Mouse (Mus musculus) forebrain, postnatal 0 days (tissue): Measurements from ENCODE around the gene 1110008L16Rik. TPM values are rescaled to one million over a fixed set of nuclear protein-coding genes. Genes with fewer than 3 reads are reported as not detected.

ENCODE experiments used
- ATAC-seq: fragments of 200-750 bp; cut with Nextera tagmentation; 2 replicates; pipeline ENCODE4 v1.8.0; 2017; ENCODE audit warnings: mild to moderate bottlenecking, moderate library complexity
- DNase-seq: peaks from one replicate; pipeline ENCODE4 v3.0.0-alpha.2; 2015
- H3K27ac ChIP-seq: fragments of 300-500 bp; sonication (generic); 2 replicates; pipeline ENCODE4 v1.5.1; 2014; ENCODE audit warnings: low read depth, mild to moderate bottlenecking, antibody characterized with exemption, low read length, moderate library complexity, mixed read lengths
- H3K27me3 ChIP-seq: fragments of 300-500 bp; sonication (generic); 2 replicates; pipeline ENCODE4 v1.6.1; 2014; ENCODE audit warnings: mild to moderate bottlenecking, low read length, mixed read lengths; ENCODE audit not compliant: insufficient read depth
- H3K36me3 ChIP-seq: fragments of 300-500 bp; sonication (generic); 2 replicates; pipeline ENCODE4 v1.6.1; 2014; ENCODE audit warnings: mild to moderate bottlenecking, moderate library complexity; ENCODE audit not compliant: insufficient read depth
- H3K4me1 ChIP-seq: fragments of 300-500 bp; sonication (generic); 2 replicates; pipeline ENCODE4 v1.6.1; 2014; ENCODE audit warnings: antibody characterized with exemption; ENCODE audit not compliant: insufficient read depth
- H3K4me2 ChIP-seq: fragments of 300-500 bp; sonication (generic); 2 replicates; pipeline ENCODE4 v1.6.1; 2014; ENCODE audit warnings: low read depth, mild to moderate bottlenecking, moderate library complexity
- H3K4me3 ChIP-seq: fragments of 300-500 bp; sonication (generic); 2 replicates; pipeline ENCODE4 v1.5.1; 2014; ENCODE audit warnings: low read depth, low read length, mixed read lengths
- H3K9ac ChIP-seq: fragments of 300-500 bp; sonication (generic); 2 replicates; pipeline ENCODE4 v1.6.1; 2014; ENCODE audit warnings: mild to moderate bottlenecking
- H3K9me3 ChIP-seq: fragments of 300-500 bp; sonication (generic); 2 replicates; pipeline ENCODE4 v1.6.1; 2016; ENCODE audit warnings: low read length
- CTCF ChIP-seq: sonication (generic); IDR thresholded peaks from 2 replicates; pipeline ENCODE4 v1.5.1; 2016; ENCODE audit warnings: antibody characterized with exemption, control low read depth, low read depth
- WGBS: fragments of 180-500 bp; shearing (Covaris S2); extraction: QIAGEN DNeasy Blood & Tissue Kit; methylation state at CpG from one replicate; pipeline ENCODE4 v1.1.7; 2014; 5-methylcytosine and 5-hydroxymethylcytosine counted together
- polyA plus RNA-seq: library from polyadenylated mRNA; unstranded; fragments of >200 nt; fragmentation: Nextera tagmentation; extraction: Ambion mirVana; gene quantifications from 2 replicates; pipeline ENCODE4 v1.2.1, GENCODE M21; 2015
- total RNA-seq: library from RNA; depleted of rRNA; stranded (reverse); fragments of >200 nt; gene quantifications from 2 replicates; pipeline ENCODE4 v1.2.3, GENCODE M21; 2014

Gene 1110008L16Rik
- total and polyA plus RNA-seq, 2 experiments from 2014 or later: 11.9 to 15.6 TPM

DNA sequence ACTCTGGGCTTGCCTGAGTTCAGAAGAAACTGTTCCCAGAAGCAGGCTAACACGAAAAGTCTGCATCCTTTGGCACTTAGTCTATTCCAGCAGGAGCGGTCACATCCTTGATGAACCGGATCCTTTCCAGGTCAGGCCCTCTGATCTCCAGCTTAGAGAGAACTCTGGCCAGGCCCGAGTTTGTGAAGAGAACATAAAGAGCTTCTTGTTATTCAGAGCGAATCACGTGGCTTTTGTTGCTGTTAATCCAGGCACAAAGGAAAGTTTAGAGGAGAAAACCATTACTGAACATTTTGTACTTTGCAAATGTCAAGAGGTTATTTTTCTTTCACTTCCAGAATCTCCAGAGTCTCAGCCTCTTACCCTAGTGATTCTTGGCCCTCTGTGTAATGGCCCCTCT is 86.6 kb downstream of the 1110008L16Rik start:
- no peak overlapping the region for H3K4me2 ChIP-seq
- no peaks in the 10 kb centered on the region for H3K27me3 ChIP-seq
- no peaks in the 10 kb centered on the region; the same call in 1 of the 2 replicates for H3K36me3 ChIP-seq
- H3K4me1 ChIP-seq: no peaks in the 10 kb centered on the region
- TF ChIP-seq CTCF: no peak
- ATAC-seq (no peak), DNase-seq (no peak)
- WGBS: 13% methylated on average over 6 of the region's 6 CpGs
- H3K4me3 ChIP-seq: no peak overlapping the region
- H3K9ac ChIP-seq: no peak overlapping the region
- H3K9me3 ChIP-seq: no peaks in the 10 kb centered on the region
- no peak overlapping the region for H3K27ac ChIP-seq

DNA sequence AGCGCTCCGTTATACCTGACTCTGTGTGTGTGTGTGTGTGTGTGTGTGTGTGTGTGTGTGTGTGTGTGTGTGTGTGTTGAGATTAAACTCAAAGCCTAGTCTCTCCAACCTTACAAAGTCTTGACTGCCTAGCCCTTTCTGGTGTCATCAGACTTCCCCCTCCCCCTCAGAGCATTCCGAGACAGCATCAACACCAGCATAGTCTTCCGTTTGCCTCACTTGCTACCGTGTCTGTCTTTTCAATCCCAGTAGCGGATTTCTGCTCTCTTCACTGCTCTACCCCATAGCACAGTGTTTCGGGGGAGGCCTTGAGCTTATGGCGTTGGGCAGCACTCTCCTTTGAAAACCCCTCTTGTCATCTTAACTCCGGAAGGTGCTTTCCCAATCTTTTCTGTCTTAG is 87.1 kb downstream of the 1110008L16Rik start:
- no peak overlapping the region for H3K9ac ChIP-seq
- no peak for ATAC-seq
- H3K27me3 ChIP-seq: no peaks in the 10 kb centered on the region
- TF ChIP-seq CTCF: no peak
- 59% methylated on average over 9 of the region's 9 CpGs for WGBS
- no peak for DNase-seq
- H3K4me3 ChIP-seq: no peak overlapping the region
- no peaks in the 10 kb centered on the region for H3K4me1 ChIP-seq
- H3K27ac ChIP-seq: no peak overlapping the region
- H3K36me3 ChIP-seq: no peaks in the 10 kb centered on the region; the same call in 1 of the 2 replicates
- no peak overlapping the region for H3K4me2 ChIP-seq
- H3K9me3 ChIP-seq: no peaks in the 10 kb centered on the region

DNA sequence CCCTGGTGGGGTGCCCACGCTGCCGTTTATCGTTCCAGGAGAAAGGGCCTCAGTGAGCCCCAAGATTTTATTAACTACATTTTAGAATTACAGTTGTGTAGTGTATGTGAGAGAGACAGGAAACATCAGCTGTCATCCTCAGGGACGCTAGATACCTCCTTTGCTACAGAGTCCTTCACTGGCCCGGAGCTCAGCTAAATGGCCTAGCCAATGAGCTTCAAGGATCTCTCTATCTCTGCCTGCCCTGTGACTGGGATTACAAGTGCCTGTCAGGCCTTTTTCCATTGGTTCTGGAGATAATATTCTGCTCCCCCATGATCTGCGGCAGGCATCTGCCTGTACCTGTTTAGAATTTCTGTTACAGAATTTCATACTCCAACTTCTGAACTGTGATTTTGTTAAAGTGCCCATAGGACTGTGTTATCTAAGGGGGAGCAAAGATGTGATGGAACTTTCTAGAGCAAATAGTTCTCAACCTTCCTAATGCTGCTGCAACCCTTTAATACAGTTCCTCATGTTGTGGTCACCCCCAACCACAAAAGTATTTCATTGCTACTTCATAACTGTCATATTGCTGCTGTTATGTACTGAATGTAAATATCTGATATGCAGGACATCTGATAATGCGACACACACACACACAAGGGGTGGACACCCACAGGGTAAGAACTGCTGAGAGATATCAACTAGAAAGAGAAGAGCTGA is 87.9 kb downstream of the 1110008L16Rik start:
- no peak for TF ChIP-seq CTCF
- Histone ChIP-seq H3K27ac (no peak overlapping the region), H3K9ac (no peak overlapping the region), H3K36me3 (no peaks in the 10 kb centered on the region; the same call in 1 of the 2 replicates), H3K9me3 (no peaks in the 10 kb centered on the region), H3K4me1 (no peaks in the 10 kb centered on the region), H3K4me3 (no peak overlapping the region), H3K27me3 (no peaks in the 10 kb centered on the region), H3K4me2 (no peak overlapping the region)
- DNase-seq (no peak), ATAC-seq (no peak)
- 80% methylated on average over 7 of the region's 7 CpGs for WGBS

DNA sequence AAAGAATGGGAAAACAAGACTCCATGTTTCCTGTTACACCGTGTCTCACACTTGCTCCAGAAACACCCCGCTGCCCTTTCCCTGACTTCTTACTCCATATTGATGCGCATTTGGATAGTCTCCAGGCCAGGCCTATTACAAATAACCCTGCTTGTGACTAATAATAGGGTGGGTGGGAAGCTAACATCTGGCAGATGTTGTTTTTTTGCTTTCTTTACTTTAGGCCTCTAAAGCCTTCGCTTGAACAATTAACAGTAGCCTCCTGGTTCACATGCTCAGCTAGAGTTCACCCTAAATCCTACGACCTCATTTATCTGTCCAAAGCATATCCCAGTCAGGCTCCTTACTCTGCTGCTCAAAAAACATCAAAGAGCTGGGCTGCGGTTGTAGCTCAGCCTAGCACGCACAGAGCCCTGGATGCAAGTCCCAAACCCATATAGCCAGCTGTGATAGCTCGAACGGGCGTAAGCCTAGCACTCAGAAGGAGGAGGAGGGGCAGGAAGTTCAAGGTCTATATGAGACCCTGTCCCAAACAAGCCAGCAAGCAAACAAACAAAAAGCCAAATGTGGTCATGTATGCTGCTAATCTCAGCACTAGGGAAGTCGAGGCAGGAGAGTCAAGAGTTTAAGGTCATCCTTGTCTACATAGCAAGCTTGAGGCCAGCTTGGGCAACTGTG is 88.5 kb downstream of the 1110008L16Rik start:
- no peaks in the 10 kb centered on the region for H3K36me3 ChIP-seq
- H3K9ac ChIP-seq: no peak overlapping the region
- WGBS: 69% methylated on average over 11 of the region's 11 CpGs
- no peak for DNase-seq
- no peak overlapping the region for H3K4me3 ChIP-seq
- TF ChIP-seq CTCF: no peak
- 0 out of 2 replicates have a peak overlapping the region, but pooled peaks have one; percentile 4 for H3K27ac ChIP-seq
- no peak for ATAC-seq
- no peak overlapping the region for H3K4me2 ChIP-seq
- no peaks in the 10 kb centered on the region for H3K27me3 ChIP-seq
- H3K9me3 ChIP-seq: no peaks in the 10 kb centered on the region
- H3K4me1 ChIP-seq: no peaks in the 10 kb centered on the region

DNA sequence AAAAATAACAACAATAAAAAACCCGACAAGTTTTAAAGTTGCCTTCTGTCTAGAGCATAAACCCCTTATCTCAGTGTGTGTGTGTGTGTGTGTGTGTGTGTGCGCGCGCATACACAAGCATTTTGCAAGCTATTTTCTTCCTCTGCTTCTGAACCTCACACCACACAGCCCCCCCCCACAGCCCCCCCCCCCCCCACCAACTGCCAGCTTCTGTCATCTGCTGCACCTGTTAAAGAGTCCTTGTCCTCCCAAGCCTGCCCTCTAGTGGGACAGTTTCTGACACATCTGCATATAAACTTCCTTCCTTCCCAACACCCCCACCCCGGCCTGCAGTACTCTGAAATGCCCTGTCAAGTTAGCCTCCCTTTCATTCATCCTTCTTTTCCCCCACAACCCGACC is 89.1 kb downstream of the 1110008L16Rik start:
- no peaks in the 10 kb centered on the region for H3K36me3 ChIP-seq
- H3K9ac ChIP-seq: no peak overlapping the region
- no peaks in the 10 kb centered on the region for H3K9me3 ChIP-seq
- no peak overlapping the region for H3K4me3 ChIP-seq
- no peak overlapping the region for H3K27ac ChIP-seq
- ATAC-seq (0 out of 2 replicates have a peak, but pooled peaks have one; percentile 36), DNase-seq (peak; percentile 36)
- TF ChIP-seq CTCF: peak; percentile 42
- no peak overlapping the region for H3K4me2 ChIP-seq
- 67% methylated on average over 6 of the region's 6 CpGs for WGBS
- no peaks in the 10 kb centered on the region for H3K4me1 ChIP-seq
- no peaks in the 10 kb centered on the region for H3K27me3 ChIP-seq

DNA sequence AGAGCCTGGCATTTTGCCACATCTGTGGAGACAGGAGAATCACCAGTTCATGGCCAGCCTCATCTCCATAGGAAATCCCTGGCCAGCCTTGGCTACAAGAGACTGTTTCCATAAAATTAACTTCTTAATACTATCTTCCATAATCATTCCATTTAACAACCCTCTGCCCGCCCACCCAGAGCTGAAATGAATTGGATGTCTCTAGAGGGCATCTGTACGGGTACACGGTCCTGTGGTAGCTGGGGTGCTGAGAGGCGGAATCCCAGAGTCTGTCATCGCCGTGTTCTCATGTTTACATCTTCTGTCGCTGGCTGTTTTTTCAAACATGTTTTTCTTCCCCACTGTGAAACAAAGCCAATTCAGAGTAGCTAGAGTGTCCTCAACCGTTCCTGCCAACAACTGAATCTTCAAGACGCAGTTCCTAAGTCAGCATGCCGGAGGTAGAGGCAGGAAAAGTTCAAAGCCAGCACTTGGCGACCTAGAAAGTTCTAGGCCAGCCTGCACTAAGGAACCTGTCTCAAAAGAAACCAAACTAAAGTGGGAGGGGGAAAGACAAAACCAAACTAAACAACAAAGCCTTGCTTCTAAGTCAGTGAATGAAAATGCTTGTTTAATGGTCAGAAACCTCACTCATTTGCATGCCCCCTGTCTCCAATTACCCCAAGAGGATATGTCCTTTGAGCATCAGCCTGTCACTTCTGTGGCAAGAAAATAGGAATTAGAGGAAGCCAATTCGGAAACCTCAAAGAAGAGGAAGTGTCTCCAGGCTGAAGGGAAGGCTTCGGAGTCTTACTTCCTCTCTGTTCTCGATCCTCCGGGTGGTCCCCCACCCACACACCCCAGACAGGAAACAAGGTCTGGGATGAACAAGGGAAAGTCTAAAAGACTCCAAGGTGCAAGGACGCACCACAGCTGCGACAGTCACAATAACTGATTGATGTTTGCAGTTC is 90.0 kb downstream of the 1110008L16Rik start:
- no peak for ATAC-seq
- WGBS: 82% methylated on average over 17 of the region's 17 CpGs
- H3K27ac ChIP-seq: no peak overlapping the region
- H3K4me2 ChIP-seq: no peak overlapping the region
- no peaks in the 10 kb centered on the region for H3K9me3 ChIP-seq
- no peaks in the 10 kb centered on the region for H3K4me1 ChIP-seq
- H3K36me3 ChIP-seq: no peaks in the 10 kb centered on the region
- TF ChIP-seq CTCF: no peak
- H3K4me3 ChIP-seq: no peak overlapping the region
- H3K9ac ChIP-seq: no peak overlapping the region
- DNase-seq: no peak
- H3K27me3 ChIP-seq: no peaks in the 10 kb centered on the region
